Mouse (Mus musculus): ENCODE data around the gene Bcan.

DNA sequence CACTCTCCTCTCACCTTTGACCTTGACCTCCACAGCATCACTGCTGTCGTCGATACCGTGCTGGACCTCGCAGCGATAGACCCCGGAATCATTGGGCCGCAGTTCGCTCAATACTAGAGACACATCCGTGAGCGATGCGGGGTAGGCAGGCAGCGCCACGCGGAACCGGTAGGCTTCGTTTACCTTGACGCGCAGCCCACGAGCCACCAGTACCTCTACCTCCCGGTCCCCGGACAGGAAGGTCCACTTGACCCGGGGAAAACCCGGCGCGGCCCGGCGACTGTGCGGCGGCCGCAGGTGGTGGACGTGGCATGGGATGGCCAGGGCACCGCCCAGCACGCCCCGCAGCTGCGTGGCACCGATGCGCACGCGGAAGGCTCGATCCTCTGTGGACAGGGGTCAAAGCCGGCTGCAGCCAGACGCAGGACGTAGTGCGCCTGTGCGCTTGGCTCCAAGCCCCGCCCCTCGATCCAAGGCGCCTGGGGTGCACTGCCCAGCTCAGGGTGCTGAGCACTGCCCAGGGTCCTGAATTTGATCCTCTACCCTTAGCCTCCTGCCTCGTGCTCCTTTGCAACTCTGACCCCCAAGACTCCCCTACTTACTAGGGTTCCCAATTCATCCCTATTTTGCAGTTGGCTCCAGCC, 2.9 kb downstream of the Bcan start:
- no peak for TF ChIP-seq EP300 (optimal IDR thresholded peaks at IDR 0.05)
- no peak for TF ChIP-seq CTCF (IDR thresholded peaks at IDR 0.05; ENCODE audit: low read depth)
